Mouse (Mus musculus): ENCODE measurements around the gene Ccdc158.

- TF ChIP-seq CTCF (conservative IDR thresholded peaks at IDR 0.05; ENCODE audit: insufficient read depth, insufficient read length, low read depth, low read length) (no peak), POLR2A (IDR thresholded peaks at IDR 0.05; ENCODE audit: low read depth, low read length) (no peak)
These were observed 4.4 kb upstream of the Ccdc158 start for GRCm38 (mm10) chr5:92679441-92679840.

Measured in kidney, adult 2 months (tissue).